Comparison of ENCODE assay signal across 8 mouse cellular contexts in genomic region chr10:121310511-121311221, GRCm38 (mm10). TPM values are rescaled to one million over a fixed set of nuclear protein-coding genes. Genes with fewer than 3 reads are reported as not detected.
DNase-seq lines count a peak whose midpoint lies in the region; ATAC-seq and TF ChIP-seq lines count a peak whose summit lies in the region.

No protein-coding gene starts in this region.

- H3K9ac ChIP-seq in forebrain, embryonic 14.5 days (ENCODE audit: low read length), result peak overlapping the region; percentile 84
- peak overlapping the region; percentile 92 for H3K9ac ChIP-seq in neural tube, embryonic 14.5 days (replicated peaks; ENCODE audit: low read depth, low read length)

- intact Hi-C loops in heart, postnatal 36 days (cut with DNase I), result no loop called here

- peak; percentile 12; the same call in 1 of the 2 replicates for TF ChIP-seq CTCF in layer of hippocampus, adult 2 months (conservative IDR thresholded peaks at IDR 0.05)
- 0 out of 2 replicates have a peak, but pooled peaks have one; percentile 31 for TF ChIP-seq CTCF in thymus, adult 2 months (IDR thresholded peaks at IDR 0.05; ENCODE audit: borderline replicate concordance, control insufficient read depth, extremely low read depth, insufficient read depth, low read length, poor library complexity)

- H3K9me3 ChIP-seq in forebrain, embryonic 14.5 days (replicated peaks; ENCODE audit: control insufficient read depth, low read length), result no peaks in the 10 kb centered on the region
- H3K9me3 ChIP-seq in neural tube, embryonic 14.5 days (ENCODE audit: control insufficient read depth, low read length), result no peaks in the 10 kb centered on the region

- peak; percentile 92 for ATAC-seq in cerebellum, adult (ENCODE audit: insufficient number of reproducible peaks, low FRiP score, low TSS enrichment)
- ATAC-seq in forebrain, embryonic 14.5 days, result peak; percentile 95
- peak; percentile 93 for ATAC-seq in neural tube, embryonic 14.5 days (ENCODE audit: low read depth)

- peak overlapping the region; percentile 78 for H3K4me3 ChIP-seq in forebrain, embryonic 14.5 days (ENCODE audit: low read depth, low read length)
- peak overlapping the region; percentile 89 for H3K4me3 ChIP-seq in layer of hippocampus, adult 2 months
- peak overlapping the region; percentile 86 for H3K4me3 ChIP-seq in neural tube, embryonic 14.5 days (ENCODE audit: low read depth, low read length)
- peak overlapping the region; percentile 50 for H3K4me3 ChIP-seq in thymus, adult 2 months (ENCODE audit: control insufficient read depth, insufficient read depth, low read length)

- under 1% methylated on average over 73 of the region's 77 CpGs for WGBS in forebrain, embryonic 14.5 days
- WGBS in neural tube, embryonic 14.5 days, result under 1% methylated on average over 71 of the region's 77 CpGs
- WGBS in thymus, adult 2 months, result 2% methylated on average over 77 of the region's 77 CpGs

- H3K27me3 ChIP-seq in forebrain, embryonic 14.5 days (replicated peaks; ENCODE audit: control insufficient read depth, insufficient read depth, low read length), result 0 out of 2 replicates have a peak, but pooled peaks cover 4% of the 10 kb centered on the region
- peaks cover 4% of the 10 kb centered on the region; the same call in 1 of the 2 replicates for H3K27me3 ChIP-seq in neural tube, embryonic 14.5 days (ENCODE audit: control insufficient read depth, insufficient read depth, low read length)
- H3K27me3 ChIP-seq in thymus, adult 2 months (ENCODE audit: control insufficient read depth, insufficient read depth, low read length), result peaks cover 18% of the 10 kb centered on the region; the same call in 1 of the 2 replicates

- H3K4me1 ChIP-seq in forebrain, embryonic 14.5 days (ENCODE audit: control insufficient read depth, insufficient read depth, low read length), result peaks cover 6% of the 10 kb centered on the region; the same call in 1 of the 2 replicates
- peaks cover 5% of the 10 kb centered on the region; the same call in 1 of the 2 replicates for H3K4me1 ChIP-seq in neural tube, embryonic 14.5 days (ENCODE audit: control insufficient read depth, insufficient read depth, low read length)
- peaks cover 16% of the 10 kb centered on the region for H3K4me1 ChIP-seq in thymus, adult 2 months (replicated peaks; ENCODE audit: control insufficient read depth, insufficient read depth, low read length)

- H3K4me2 ChIP-seq in forebrain, embryonic 14.5 days (ENCODE audit: low read length), result peak overlapping the region; percentile 84
- peak overlapping the region; percentile 67 for H3K4me2 ChIP-seq in neural tube, embryonic 14.5 days (ENCODE audit: low read depth, low read length)

- no peak for TF ChIP-seq POLR2A in thymus, adult 2 months (IDR thresholded peaks at IDR 0.05; ENCODE audit: control insufficient read depth, extremely low read depth, insufficient read depth, low read length, poor library complexity)

- peak overlapping the region; percentile 85 for H3K27ac ChIP-seq in forebrain, embryonic 14.5 days (ENCODE audit: low read depth, low read length)
- H3K27ac ChIP-seq in layer of hippocampus, adult 2 months, result peak overlapping the region; percentile 97
- peak overlapping the region; percentile 94 for H3K27ac ChIP-seq in neural tube, embryonic 14.5 days (ENCODE audit: low read depth, low read length)
- no peak overlapping the region for H3K27ac ChIP-seq in thymus, adult 2 months (ENCODE audit: control insufficient read depth, insufficient read depth, low read length)

- DNase-seq in ES-CJ7 (ENCODE audit: low read depth, low spot score), result peak; percentile 24
- DNase-seq in forebrain, embryonic 14.5 days (ENCODE audit: low spot score), result peak; percentile 86
- peak; percentile 60 to 73 for DNase-seq in heart, postnatal 36 days
- DNase-seq in layer of hippocampus, adult 2 months (ENCODE audit: low spot score in 2 of 2), result peak; percentile 76 to 85
- peak; percentile 74 to 82 for DNase-seq in lung, adult 18-20 months
- DNase-seq in thymus, adult 2 months, result peak; percentile 50

- H3K36me3 ChIP-seq in forebrain, embryonic 14.5 days (ENCODE audit: control insufficient read depth, insufficient read depth, low read length), result no peaks in the 10 kb centered on the region
- no peaks in the 10 kb centered on the region for H3K36me3 ChIP-seq in neural tube, embryonic 14.5 days (ENCODE audit: control insufficient read depth, insufficient read depth, low read length)
- H3K36me3 ChIP-seq in thymus, adult 2 months (ENCODE audit: control insufficient read depth, insufficient read depth, low read length), result no peaks in the 10 kb centered on the region

RNA-seq across cellular contexts. Expression of gene Tbc1d30, which starts 40.4 kb away (rescaled TPM):
- polyA plus RNA-seq in forebrain, embryonic 14.5 days (2014; fragmentation: Nextera tagmentation; extraction: Ambion mirVana), result 9.3 and 12.0 TPM in 2 replicates
- 1 to 10 TPM; 2.8 to 3.0 TPM for total RNA-seq in heart, postnatal 36 days (2021)
- total RNA-seq in layer of hippocampus, adult 2 months (2021), result 10 to 100 TPM; 37.0 to 37.2 TPM
- polyA plus RNA-seq in neural tube, embryonic 14.5 days (2014; fragmentation: Nextera tagmentation; extraction: Ambion mirVana), result 27.2 and 31.4 TPM in 2 replicates
- 0.51 and 0.68 TPM in 2 replicates for polyA plus RNA-seq in thymus, adult 2 months (2012; rRNA removed)

RNA-seq across cellular contexts. Expression of gene Gns, which starts 54.2 kb away (rescaled TPM):
- 27.3 and 33.7 TPM in 2 replicates for polyA plus RNA-seq in forebrain, embryonic 14.5 days (2014; fragmentation: Nextera tagmentation; extraction: Ambion mirVana)
- total RNA-seq in heart, postnatal 36 days (2021), result 10 to 100 TPM; 82.1 to 83.5 TPM
- 10 to 100 TPM; 78.8 to 83.5 TPM for total RNA-seq in layer of hippocampus, adult 2 months (2021)
- polyA plus RNA-seq in neural tube, embryonic 14.5 days (2014; fragmentation: Nextera tagmentation; extraction: Ambion mirVana), result 50.3 and 59.9 TPM in 2 replicates
- 72.1 and 123 TPM in 2 replicates for polyA plus RNA-seq in thymus, adult 2 months (2012; rRNA removed)

Comparison
In these comparisons a context has a peak if more than half of its experiments do, and no peak if none do; other contexts are left out.
1. DNase-seq: peak in every context shown above with its lines; median percentile 86 in forebrain, embryonic 14.5 days; 80 in layer of hippocampus, adult 2 months; 78 in lung, adult 18-20 months; 66 in heart, postnatal 36 days; 50 in thymus, adult 2 months; 24 in ES-CJ7.